Mouse (Mus musculus): ENCODE data around the gene Olfr630.
"Not testable (repeated sequence)": the region's sequence is repeated elsewhere in the genome, so short reads cannot be mapped to it uniquely, and the experiment has no call there.

GRCm38 (mm10) chr7:103777652-103778051 is 20.5 kb upstream of the Olfr630 start:
- not testable (repeated sequence) for TF ChIP-seq CTCF (IDR thresholded peaks at IDR 0.05; ENCODE audit: low read depth); EP300 (optimal IDR thresholded peaks at IDR 0.05)

All from stomach, postnatal 0 days (tissue).